Mouse (Mus musculus) heart, embryonic 13.5 days (tissue): Measurements from ENCODE around the gene Tmem121. TPM values are rescaled to one million over a fixed set of nuclear protein-coding genes. Genes with fewer than 3 reads are reported as not detected.

Experiments used
- ATAC-seq: fragments of 200-750 bp; cut with Nextera tagmentation; 2 replicates; pipeline ENCODE4 v1.8.0; 2017; ENCODE audit warnings: moderate TSS enrichment; ENCODE audit not compliant: insufficient number of reproducible peaks, low FRiP score, low TSS enrichment; ENCODE audit errors: extremely low read depth
- H3K27ac ChIP-seq: fragments of 300-500 bp; sonication (generic); replicated peaks from 2 replicates; pipeline ENCODE4 v1.5.1; 2015; ENCODE audit warnings: moderate library complexity, mild to moderate bottlenecking, inconsistent platforms
- H3K27me3 ChIP-seq: fragments of 300-500 bp; sonication (generic); replicated peaks from 2 replicates; pipeline ENCODE4 v1.6.1; 2015; ENCODE audit warnings: mild to moderate bottlenecking, inconsistent platforms
- H3K36me3 ChIP-seq: fragments of 300-500 bp; sonication (generic); 2 replicates; pipeline ENCODE4 v1.6.1; 2015; ENCODE audit warnings: mild to moderate bottlenecking, inconsistent platforms
- H3K4me1 ChIP-seq: fragments of 300-500 bp; sonication (generic); 2 replicates; pipeline ENCODE4 v1.6.1; 2015; ENCODE audit warnings: inconsistent platforms
- H3K4me2 ChIP-seq: fragments of 300-500 bp; sonication (generic); 2 replicates; pipeline ENCODE4 v1.6.1; 2015; ENCODE audit warnings: inconsistent platforms, mild to moderate bottlenecking, moderate library complexity
- H3K4me3 ChIP-seq: fragments of 300-500 bp; sonication (generic); 2 replicates; pipeline ENCODE4 v1.5.1; 2015; ENCODE audit warnings: moderate library complexity, mild to moderate bottlenecking, inconsistent platforms
- H3K9ac ChIP-seq: fragments of 300-500 bp; sonication (generic); 2 replicates; pipeline ENCODE4 v1.6.1; 2015; ENCODE audit warnings: inconsistent platforms, mild to moderate bottlenecking, moderate library complexity
- H3K9me3 ChIP-seq: fragments of 300-500 bp; sonication (generic); 2 replicates; pipeline ENCODE4 v1.6.1; 2016; ENCODE audit warnings: inconsistent platforms
- WGBS: fragments of 180-500 bp; shearing (Covaris S2); methylation state at CpG from one replicate; pipeline ENCODE4 v1.1.7; 2015; ENCODE audit warnings: mixed read lengths; 5-methylcytosine and 5-hydroxymethylcytosine counted together
- polyA plus RNA-seq: library from polyadenylated mRNA; unstranded; fragments of >200 nt; fragmentation: Nextera tagmentation; extraction: Ambion mirVana; gene quantifications from 2 replicates; pipeline ENCODE4 v1.2.1, GENCODE M21; 2015

Gene Tmem121
- polyA plus RNA-seq, 1 experiment from 2014 or later: 3.1 TPM

DNA sequence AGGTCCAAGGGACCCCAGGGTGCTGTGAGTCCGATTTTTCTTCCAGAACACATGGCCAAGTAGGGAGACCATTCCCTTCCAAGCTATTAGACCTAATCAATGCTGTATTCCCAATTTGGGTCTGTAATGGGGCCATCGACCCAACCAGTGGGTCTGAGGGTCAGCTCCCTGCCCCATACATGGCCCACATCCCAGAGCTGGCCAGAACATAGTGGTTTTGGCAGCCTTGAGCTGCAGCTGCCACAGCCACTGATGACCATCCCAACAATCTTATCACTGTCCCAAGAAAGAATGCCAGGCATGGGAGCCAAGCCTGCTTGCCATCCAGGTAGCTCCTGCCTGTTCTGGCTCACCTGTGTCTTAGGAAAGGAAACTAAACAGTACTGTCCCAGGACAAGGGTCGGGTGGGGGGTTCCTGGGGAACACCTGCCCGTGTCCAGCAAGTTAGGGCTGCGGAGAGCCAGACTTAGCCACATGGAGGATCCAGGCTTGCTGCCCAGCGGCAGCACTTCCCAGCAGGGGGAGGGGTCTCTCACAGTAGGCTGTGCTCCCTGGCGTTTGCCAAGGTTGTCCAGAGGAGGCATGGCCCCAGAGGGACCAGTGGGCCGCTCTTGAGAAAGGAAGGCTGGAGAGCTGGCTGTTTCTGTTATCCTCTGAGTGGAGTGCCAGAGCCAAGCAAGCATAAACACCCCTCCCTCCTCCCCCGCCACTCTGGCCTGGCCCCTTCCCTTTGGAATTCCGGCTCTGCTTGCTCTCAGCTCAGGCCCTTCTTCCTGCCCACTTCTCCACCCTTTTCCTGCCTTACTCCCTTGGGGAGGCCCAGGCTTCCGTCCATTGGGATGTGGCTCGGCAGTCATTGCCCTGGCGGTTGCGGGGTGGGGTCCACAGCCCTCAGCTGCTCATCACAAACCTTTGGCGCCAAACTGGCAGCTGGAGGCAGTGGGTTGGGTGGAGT is 43.4 kb upstream of the Tmem121 start:
- Histone ChIP-seq H3K4me3 (peak overlapping the region; percentile 82), H3K9me3 (no peaks in the 10 kb centered on the region), H3K9ac (peak overlapping the region; percentile 95), H3K4me2 (peak overlapping the region; percentile 93), H3K36me3 (peaks cover 43% of the 10 kb centered on the region), H3K4me1 (peaks cover 82% of the 10 kb centered on the region), H3K27ac (peak overlapping the region; percentile 99), H3K27me3 (no peaks in the 10 kb centered on the region)
- ATAC-seq: peak; percentile 35
- WGBS: 6% methylated on average over 15 of the region's 15 CpGs

GRCm38 (mm10) chr12:113143164-113143563 is 42.6 kb upstream of the Tmem121 start:
- no peaks in the 10 kb centered on the region for H3K27me3 ChIP-seq
- H3K4me2 ChIP-seq: peak overlapping the region; percentile 93
- peak overlapping the region; percentile 95 for H3K9ac ChIP-seq
- peaks cover 83% of the 10 kb centered on the region for H3K4me1 ChIP-seq
- 32% methylated on average over 7 of the region's 7 CpGs for WGBS
- peaks cover 36% of the 10 kb centered on the region for H3K36me3 ChIP-seq
- peak overlapping the region; percentile 99 for H3K27ac ChIP-seq
- no peak for ATAC-seq
- no peaks in the 10 kb centered on the region for H3K9me3 ChIP-seq
- peak overlapping the region; percentile 82 for H3K4me3 ChIP-seq

GRCm38 (mm10) chr12:113144001-113144756 is 41.6 kb upstream of the Tmem121 start:
- no peaks in the 10 kb centered on the region for H3K27me3 ChIP-seq
- H3K27ac ChIP-seq: peak overlapping the region; percentile 99
- peaks cover 83% of the 10 kb centered on the region for H3K4me1 ChIP-seq
- peak overlapping the region; percentile 93 for H3K4me2 ChIP-seq
- H3K36me3 ChIP-seq: peaks cover 34% of the 10 kb centered on the region
- no peak for ATAC-seq
- H3K9me3 ChIP-seq: no peaks in the 10 kb centered on the region
- 71% methylated on average over 20 of the region's 20 CpGs for WGBS
- H3K9ac ChIP-seq: peak overlapping the region; percentile 95
- peak overlapping the region; percentile 82 for H3K4me3 ChIP-seq

GRCm38 (mm10) chr12:113144886-113145285 is 40.8 kb upstream of the Tmem121 start:
- Histone ChIP-seq H3K4me3 (no peak overlapping the region), H3K36me3 (peaks cover 34% of the 10 kb centered on the region)
- WGBS: 80% methylated on average over 16 of the region's 16 CpGs

GRCm38 (mm10) chr12:113145591-113145990 is 40.1 kb upstream of the Tmem121 start:
- H3K4me1 ChIP-seq: peaks cover 86% of the 10 kb centered on the region
- H3K27me3 ChIP-seq: no peaks in the 10 kb centered on the region
- H3K4me3 ChIP-seq: no peak overlapping the region
- no peaks in the 10 kb centered on the region for H3K9me3 ChIP-seq
- H3K27ac ChIP-seq: no peak overlapping the region; the same call in 1 of the 2 replicates
- H3K36me3 ChIP-seq: peaks cover 34% of the 10 kb centered on the region
- H3K4me2 ChIP-seq: no peak overlapping the region
- peak overlapping the region; percentile 95 for H3K9ac ChIP-seq
- ATAC-seq: no peak
- 79% methylated on average over 5 of the region's 5 CpGs for WGBS

More at GRCm38 (mm10) chr12:113144886-113145285, 40.8 kb upstream of the Tmem121 start:
- no peaks in the 10 kb centered on the region for H3K9me3 ChIP-seq
- no peaks in the 10 kb centered on the region for H3K27me3 ChIP-seq
- ATAC-seq: no peak
- peak overlapping the region; percentile 93; the same call in 1 of the 2 replicates for H3K4me2 ChIP-seq
- H3K4me1 ChIP-seq: peaks cover 80% of the 10 kb centered on the region
- H3K27ac ChIP-seq: peak overlapping the region; percentile 99
- peak overlapping the region; percentile 95 for H3K9ac ChIP-seq

DNA sequence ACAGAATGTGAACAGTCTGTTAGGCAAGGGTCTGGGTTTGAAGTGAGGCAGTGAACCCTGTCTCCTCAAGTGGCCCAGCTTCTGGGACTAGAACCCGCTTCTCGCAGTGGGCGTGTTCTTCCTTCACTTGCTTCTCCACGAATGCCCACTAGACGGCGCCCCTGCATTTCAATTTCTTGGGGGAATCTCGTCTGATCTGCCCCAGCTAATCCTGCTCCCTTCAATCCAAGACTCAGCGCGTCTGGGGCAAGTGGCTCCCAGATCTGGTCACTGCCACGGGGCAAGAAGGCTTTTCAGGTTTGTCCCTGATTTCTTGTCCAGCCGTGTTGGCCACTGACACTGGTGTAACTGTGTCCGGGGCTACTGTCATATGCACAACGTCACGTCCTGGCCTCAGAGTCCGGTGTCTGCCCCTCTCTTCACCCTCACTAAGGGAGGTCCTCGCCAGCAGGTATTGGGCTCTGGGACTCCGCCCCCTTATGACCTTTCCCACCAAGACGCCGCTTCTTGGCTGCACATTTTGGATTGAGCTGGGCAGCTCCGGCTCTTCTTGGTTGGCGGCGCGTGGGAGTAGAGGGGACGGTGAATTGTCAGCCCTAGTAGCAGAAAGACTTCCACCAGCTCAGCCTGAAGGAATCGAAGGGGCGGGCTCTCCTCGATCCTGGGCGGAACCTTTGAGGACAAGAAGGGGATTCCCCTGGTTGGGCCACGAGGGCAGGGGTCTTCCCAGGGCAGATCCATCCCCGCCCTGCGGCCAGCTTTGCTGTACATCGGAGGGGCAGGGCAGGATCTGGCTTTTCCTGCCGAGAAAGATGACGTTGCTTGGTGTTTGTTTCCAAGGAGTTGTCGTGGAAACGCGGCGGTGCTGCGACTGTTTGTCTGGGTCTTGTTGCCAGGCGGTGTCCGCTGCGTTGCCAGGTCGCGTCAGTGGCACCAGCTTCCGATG is 39.3 kb upstream of the Tmem121 start, which contains the start of gene Crip1:
Gene Crip1 (plus strand): TSS at position 205 of the 946 bp plus-strand sequence.
- H3K9me3 ChIP-seq: no peaks in the 10 kb centered on the region
- H3K9ac ChIP-seq: peak within 1 kb of the TSS; percentile 95
- H3K27me3 ChIP-seq: no peaks in the 10 kb centered on the region
- H3K4me3 ChIP-seq: peak within 1 kb of the TSS; percentile 30
- H3K4me1 ChIP-seq: peaks cover 94% of the 10 kb centered on the region
- peaks cover 34% of the 10 kb centered on the region for H3K36me3 ChIP-seq
- H3K27ac ChIP-seq: peak within 1 kb of the TSS; percentile 74
- H3K4me2 ChIP-seq: peak within 1 kb of the TSS; percentile 51
- ATAC-seq: no peak
- 9% methylated on average over 45 of the region's 45 CpGs for WGBS

- peaks cover 91% of the 10 kb centered on the region for H3K4me1 ChIP-seq
- no peaks in the 10 kb centered on the region for H3K9me3 ChIP-seq
- H3K9ac ChIP-seq: peak overlapping the region; percentile 56
- H3K36me3 ChIP-seq: peaks cover 34% of the 10 kb centered on the region
- ATAC-seq: no peak
- no peaks in the 10 kb centered on the region for H3K27me3 ChIP-seq
- WGBS: 58% methylated on average over 8 of the region's 8 CpGs
- peak overlapping the region; percentile 74 for H3K27ac ChIP-seq
- no peak overlapping the region for H3K4me2 ChIP-seq
- no peak overlapping the region for H3K4me3 ChIP-seq
Measured at GRCm38 (mm10) chr12:113147481-113147880, 38.2 kb upstream of the Tmem121 start.

DNA sequence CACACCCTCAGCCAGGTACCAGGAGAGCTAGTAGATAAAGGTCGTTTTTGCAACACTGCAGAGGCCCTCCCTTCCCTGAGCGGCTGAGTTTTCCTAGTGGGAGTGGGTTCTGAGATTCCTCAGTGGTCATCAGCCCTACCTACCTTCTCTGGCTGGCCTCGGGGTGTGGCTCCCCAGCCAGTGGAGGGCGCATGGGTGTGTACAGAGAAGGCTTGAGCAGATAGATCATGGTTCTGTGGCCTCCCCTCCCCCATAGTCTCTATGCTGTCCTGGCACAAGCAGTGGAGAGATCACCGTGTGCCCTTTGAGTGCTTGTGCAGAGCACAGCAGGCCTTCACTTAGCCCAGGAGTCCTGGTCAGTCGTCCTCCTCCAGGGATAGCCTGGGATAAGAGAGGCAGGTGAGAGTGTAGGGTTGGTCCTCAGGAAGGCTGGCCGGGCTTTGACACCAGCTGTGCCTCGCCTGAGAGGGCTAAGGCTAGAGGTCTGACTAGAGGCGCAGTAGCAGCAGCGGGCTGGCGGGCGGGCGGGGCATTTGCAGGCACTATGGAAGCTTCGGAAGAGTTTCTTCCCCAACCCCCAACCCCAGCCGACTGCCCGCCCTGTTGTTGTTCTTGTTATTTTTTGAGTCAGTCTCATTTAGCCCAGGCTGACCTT is 37.2 kb upstream of the Tmem121 start:
- Histone ChIP-seq H3K27ac (peak overlapping the region; percentile 74; the same call in 1 of the 2 replicates), H3K36me3 (peaks cover 29% of the 10 kb centered on the region), H3K9me3 (no peaks in the 10 kb centered on the region), H3K4me1 (peaks cover 91% of the 10 kb centered on the region), H3K4me3 (no peak overlapping the region), H3K4me2 (no peak overlapping the region), H3K27me3 (no peaks in the 10 kb centered on the region), H3K9ac (no peak overlapping the region)
- ATAC-seq: no peak
- 44% methylated on average over 16 of the region's 16 CpGs for WGBS

- Histone ChIP-seq H3K4me3 (no peak overlapping the region), H3K27ac (no peak overlapping the region), H3K36me3 (peaks cover 21% of the 10 kb centered on the region), H3K4me2 (no peak overlapping the region), H3K9me3 (no peaks in the 10 kb centered on the region), H3K9ac (no peak overlapping the region), H3K27me3 (no peaks in the 10 kb centered on the region), H3K4me1 (peaks cover 83% of the 10 kb centered on the region)
- no peak for ATAC-seq
- WGBS: 59% methylated on average over 4 of the region's 4 CpGs
Measured at GRCm38 (mm10) chr12:113149341-113149740, 36.4 kb upstream of the Tmem121 start.

- H3K9me3 ChIP-seq: no peaks in the 10 kb centered on the region
- no peak overlapping the region for H3K9ac ChIP-seq
- no peak overlapping the region for H3K27ac ChIP-seq
- H3K4me3 ChIP-seq: no peak overlapping the region
- H3K4me1 ChIP-seq: peaks cover 82% of the 10 kb centered on the region
- WGBS: 67% methylated on average over 3 of the region's 3 CpGs
- no peak overlapping the region for H3K4me2 ChIP-seq
- no peaks in the 10 kb centered on the region for H3K27me3 ChIP-seq
- ATAC-seq: no peak
- H3K36me3 ChIP-seq: peaks cover 15% of the 10 kb centered on the region
Measured at GRCm38 (mm10) chr12:113149896-113150295, 35.8 kb upstream of the Tmem121 start.
